Mouse (Mus musculus) heart, embryonic 16.5 days (tissue): ENCODE results near the gene Fkbp7. TPM values are rescaled to one million over a fixed set of nuclear protein-coding genes. Genes with fewer than 3 reads are reported as not detected.
"Not testable (repeated sequence)": the region's sequence is repeated elsewhere in the genome, so short reads cannot be mapped to it uniquely, and the experiment has no call there.

Source experiments
- ATAC-seq: fragments of 200-750 bp; cut with Nextera tagmentation; replicated peaks from 2 replicates; pipeline ENCODE4 v1.8.0; 2017; ENCODE audit warnings: moderate number of reproducible peaks; ENCODE audit not compliant: insufficient read depth, low FRiP score; ENCODE audit errors: extremely low read depth
- H3K27ac ChIP-seq: fragments of 300-500 bp; sonication (generic); 2 replicates; pipeline ENCODE4 v1.5.1; 2014; ENCODE audit warnings: mild to moderate bottlenecking, low read length, control low read depth, moderate library complexity
- H3K27me3 ChIP-seq: fragments of 300-500 bp; sonication (generic); 2 replicates; pipeline ENCODE4 v1.6.1; 2014; ENCODE audit warnings: low read length, mixed read lengths; ENCODE audit not compliant: control insufficient read depth, insufficient read depth
- H3K36me3 ChIP-seq: fragments of 300-500 bp; sonication (generic); 2 replicates; pipeline ENCODE4 v1.6.1; 2014; ENCODE audit not compliant: control insufficient read depth, insufficient read depth
- H3K4me1 ChIP-seq: fragments of 300-500 bp; sonication (generic); 2 replicates; pipeline ENCODE4 v1.6.1; 2014; ENCODE audit warnings: low read length, mixed read lengths; ENCODE audit not compliant: control insufficient read depth, insufficient read depth
- H3K4me2 ChIP-seq: fragments of 300-500 bp; sonication (generic); 2 replicates; pipeline ENCODE4 v1.6.1; 2014; ENCODE audit warnings: low read depth, mild to moderate bottlenecking, control low read depth, low read length
- H3K4me3 ChIP-seq: fragments of 300-500 bp; sonication (generic); 2 replicates; pipeline ENCODE4 v1.5.1; 2014; ENCODE audit warnings: mild to moderate bottlenecking, control low read depth, low read length
- H3K9ac ChIP-seq: fragments of 300-500 bp; sonication (generic); 2 replicates; pipeline ENCODE4 v1.6.1; 2014; ENCODE audit warnings: low read length, control low read depth
- H3K9me3 ChIP-seq: fragments of 300-500 bp; sonication (generic); replicated peaks from 2 replicates; pipeline ENCODE4 v1.6.1; 2016; ENCODE audit warnings: low read length; ENCODE audit not compliant: control insufficient read depth
- WGBS: fragments of 180-500 bp; shearing (Covaris S2); extraction: QIAGEN DNeasy Blood & Tissue Kit; methylation state at CpG from one replicate; pipeline ENCODE4 v1.1.7; 2014; 5-methylcytosine and 5-hydroxymethylcytosine counted together
- polyA plus RNA-seq: library from polyadenylated mRNA; unstranded; fragments of >200 nt; fragmentation: Nextera tagmentation; extraction: Ambion mirVana; gene quantifications from 2 replicates; pipeline ENCODE4 v1.2.1, GENCODE M21; 2015

Fkbp7 gene
- polyA plus RNA-seq, 1 experiment from 2014 or later = 59.6 TPM

GRCm38 (mm10) chr2:76630293-76630692 lies 42.6 kb downstream of the Fkbp7 start:
- Histone ChIP-seq H3K4me3 (no peak overlapping the region), H3K36me3 (peaks cover 60% of the 10 kb centered on the region), H3K4me1 (no peaks in the 10 kb centered on the region), H3K27ac (no peak overlapping the region), H3K27me3 (no peaks in the 10 kb centered on the region), H3K4me2 (no peak overlapping the region), H3K9ac (no peak overlapping the region), H3K9me3 (peaks cover 6% of the 10 kb centered on the region)
- WGBS = 81% methylated on average over 12 of the region's 12 CpGs
- no peak for ATAC-seq

- H3K4me1 ChIP-seq, H3K27me3 ChIP-seq, ATAC-seq, H3K4me2 ChIP-seq, H3K9ac ChIP-seq, H3K27ac ChIP-seq, H3K4me3 ChIP-seq, H3K9me3 ChIP-seq: not testable (repeated sequence)
- 85% methylated on average over 2 of the region's 2 CpGs for WGBS
- H3K36me3 ChIP-seq = peaks cover 22% of the 10 kb centered on the region
These were observed 50.6 kb downstream of the Fkbp7 start for GRCm38 (mm10) chr2:76622316-76622715.

- Histone ChIP-seq H3K4me1 (no peaks in the 10 kb centered on the region), H3K4me3 (no peak overlapping the region), H3K36me3 (peaks cover 18% of the 10 kb centered on the region), H3K27ac (no peak overlapping the region), H3K27me3 (no peaks in the 10 kb centered on the region), H3K9me3 (peaks cover 8% of the 10 kb centered on the region), H3K4me2 (no peak overlapping the region), H3K9ac (no peak overlapping the region)
- ATAC-seq = no peak
- whole genome bisulfite sequencing = 77% methylated on average over 1 of the region's 1 CpGs
These were observed 51.2 kb downstream of the Fkbp7 start for GRCm38 (mm10) chr2:76621724-76622123.

GRCm38 (mm10) chr2:76620188-76620587 lies 52.7 kb downstream of the Fkbp7 start:
- H3K36me3 ChIP-seq = peaks cover 7% of the 10 kb centered on the region; the same call in 1 of the 2 replicates
- ATAC-seq = no peak
- WGBS = 83% methylated on average over 5 of the region's 5 CpGs

GRCm38 (mm10) chr2:76618078-76618477 lies 54.8 kb downstream of the Fkbp7 start:
- Histone ChIP-seq H3K4me2 (no peak overlapping the region), H3K36me3 (no peaks in the 10 kb centered on the region), H3K27me3 (no peaks in the 10 kb centered on the region), H3K9ac (no peak overlapping the region), H3K27ac (no peak overlapping the region), H3K9me3 (no peaks in the 10 kb centered on the region; the same call in 1 of the 2 replicates), H3K4me3 (no peak overlapping the region), H3K4me1 (no peaks in the 10 kb centered on the region)
- WGBS = 29% methylated on average over 1 of the region's 1 CpGs
- ATAC-seq = no peak

More at GRCm38 (mm10) chr2:76620188-76620587, 52.7 kb downstream of the Fkbp7 start:
- no peak overlapping the region for H3K4me2 ChIP-seq
- H3K4me1 ChIP-seq = no peaks in the 10 kb centered on the region
- no peaks in the 10 kb centered on the region for H3K27me3 ChIP-seq
- H3K27ac ChIP-seq = no peak overlapping the region
- H3K9me3 ChIP-seq = peaks cover 1% of the 10 kb centered on the region; the same call in 1 of the 2 replicates
- no peak overlapping the region for H3K4me3 ChIP-seq
- no peak overlapping the region for H3K9ac ChIP-seq

Other genes starting within 250 kb of the Fkbp7 start
- 31.4 and 31.9 TPM in 2 replicates for gene Prkra, start 25.1 kb downstream of the Fkbp7 start, polyA plus RNA-seq
- 0.12 TPM in 1 of 2 replicates, not detected in the other for gene Pjvk, start 24.6 kb downstream of the Fkbp7 start, polyA plus RNA-seq
- gene Plekha3, start 2.2 kb upstream of the Fkbp7 start, polyA plus RNA-seq = 3.2 and 6.1 TPM in 2 replicates